Mouse (Mus musculus) layer of hippocampus, adult 2 months (tissue): ENCODE results near the gene Kcnj5. TPM values are rescaled to one million over a fixed set of nuclear protein-coding genes. Genes with fewer than 3 reads are reported as not detected.

Experiments used
- DNase-seq, 2 experiments: peaks; one replicate each; pipeline ENCODE4 v3.0.0; 2022; ENCODE audit warnings: low spot score in 2 of 2
- H3K27ac ChIP-seq: fragments of 200-600 bp; 2 replicates; pipeline ENCODE4 v1.8.1; 2022
- H3K4me3 ChIP-seq: fragments of 200-600 bp; 2 replicates; pipeline ENCODE4 v1.8.1; 2022; ENCODE audit warnings: mild to moderate bottlenecking
- CTCF ChIP-seq: fragments of 200-600 bp; conservative IDR thresholded peaks from 2 replicates; pipeline ENCODE4 v1.8.1; 2022; ENCODE audit warnings: antibody characterized with exemption, mild to moderate bottlenecking, moderate library complexity
- total RNA-seq, 2 experiments: library from RNA; stranded (reverse); gene quantifications; 2 replicates each; pipeline ENCODE4 v1.2.3; 2021

Gene Kcnj5
- total RNA-seq, 2 experiments from 2014 or later: 0.25 to 0.36 TPM

DNA sequence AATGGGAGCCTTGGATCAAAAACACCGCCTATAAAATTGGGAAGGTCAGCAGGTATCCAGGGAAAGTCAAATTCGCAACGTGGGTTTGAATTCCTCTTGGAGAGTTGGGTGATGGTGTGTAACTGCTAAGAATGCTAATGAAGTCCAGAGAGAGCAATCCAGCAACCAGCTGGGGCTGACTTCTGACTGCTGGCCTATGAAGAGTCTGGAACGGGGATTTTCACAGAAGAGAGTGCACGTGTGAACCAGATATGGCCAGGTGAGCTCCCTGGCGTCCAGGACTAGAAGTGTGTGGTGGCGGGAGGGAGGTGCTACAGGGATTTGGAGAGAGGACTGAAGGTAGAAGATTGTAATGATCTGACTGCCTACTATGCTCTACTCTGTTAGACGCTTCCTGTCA, 3.9 kb upstream of the Kcnj5 start:
- no peak for DNase-seq
- H3K27ac ChIP-seq: no peak overlapping the region
- no peak for TF ChIP-seq CTCF
- H3K4me3 ChIP-seq: no peak overlapping the region

DNA sequence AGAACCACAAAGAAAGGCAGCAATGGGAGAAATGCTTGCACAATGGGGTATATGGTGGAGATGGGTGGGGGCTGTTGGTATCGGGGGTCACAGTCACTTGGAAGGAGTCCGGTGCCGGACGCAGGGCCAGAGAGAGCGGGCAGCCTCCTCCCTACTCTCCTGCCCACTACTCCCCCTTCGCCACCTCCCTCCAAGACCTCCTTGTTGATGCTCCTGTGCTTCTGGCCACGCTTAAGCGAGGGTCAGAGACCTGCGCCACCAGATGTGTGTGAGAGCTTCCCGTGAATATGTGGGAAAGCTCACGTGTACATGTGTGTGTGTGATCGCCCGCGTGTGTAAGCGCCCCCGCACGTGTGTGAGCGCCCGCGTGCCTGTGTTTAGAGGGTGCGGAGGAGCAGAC, 339 bp upstream of the Kcnj5 start:
- Histone ChIP-seq H3K4me3 (peak overlapping the region; percentile 27), H3K27ac (no peak overlapping the region)
- no peak for TF ChIP-seq CTCF
- DNase-seq: no peak

DNA sequence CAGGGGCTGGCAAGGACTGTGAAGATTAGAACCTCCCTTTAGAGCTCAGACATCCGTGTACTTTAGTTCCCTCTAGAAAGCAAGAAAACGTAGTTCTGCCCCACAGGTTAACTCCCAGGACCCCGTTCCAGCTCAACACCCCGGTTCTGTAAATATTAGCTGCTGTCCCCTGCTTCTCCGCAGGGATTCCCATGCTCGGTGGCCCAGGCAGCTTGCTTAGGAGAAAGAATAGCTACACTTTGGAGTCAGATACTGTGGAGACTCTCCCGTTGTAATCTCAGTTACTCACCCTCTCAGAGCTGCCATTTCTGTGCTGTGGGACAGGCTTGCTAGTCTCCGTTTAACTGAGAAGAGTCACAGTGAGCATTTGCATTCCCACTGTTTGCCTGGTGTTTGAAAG, 1.2 kb downstream of the Kcnj5 start:
- no peak for DNase-seq
- H3K27ac ChIP-seq: no peak overlapping the region
- TF ChIP-seq CTCF: no peak
- no peak overlapping the region for H3K4me3 ChIP-seq

DNA sequence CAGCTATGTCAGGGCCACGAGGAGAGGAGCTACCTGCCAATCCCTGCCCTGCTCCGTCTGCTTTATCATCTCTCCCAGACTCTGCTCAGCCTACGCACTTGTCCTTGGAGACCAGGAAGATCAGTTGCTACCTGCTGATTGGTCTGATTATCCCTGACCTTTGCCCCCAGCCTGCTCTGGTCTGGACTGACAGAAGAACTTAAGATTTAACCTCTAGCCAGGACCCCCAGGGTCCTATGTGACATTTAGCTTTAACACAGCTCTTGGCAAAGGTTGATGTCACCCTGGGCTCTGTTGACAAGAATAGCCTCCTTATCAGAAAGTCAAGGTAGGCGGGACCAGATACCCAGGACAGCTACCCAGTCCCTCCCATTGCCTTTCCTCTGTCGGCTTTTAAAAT, 3.3 kb downstream of the Kcnj5 start:
- TF ChIP-seq CTCF: no peak
- no peak for DNase-seq
- Histone ChIP-seq H3K27ac (no peak overlapping the region), H3K4me3 (no peak overlapping the region)

DNA sequence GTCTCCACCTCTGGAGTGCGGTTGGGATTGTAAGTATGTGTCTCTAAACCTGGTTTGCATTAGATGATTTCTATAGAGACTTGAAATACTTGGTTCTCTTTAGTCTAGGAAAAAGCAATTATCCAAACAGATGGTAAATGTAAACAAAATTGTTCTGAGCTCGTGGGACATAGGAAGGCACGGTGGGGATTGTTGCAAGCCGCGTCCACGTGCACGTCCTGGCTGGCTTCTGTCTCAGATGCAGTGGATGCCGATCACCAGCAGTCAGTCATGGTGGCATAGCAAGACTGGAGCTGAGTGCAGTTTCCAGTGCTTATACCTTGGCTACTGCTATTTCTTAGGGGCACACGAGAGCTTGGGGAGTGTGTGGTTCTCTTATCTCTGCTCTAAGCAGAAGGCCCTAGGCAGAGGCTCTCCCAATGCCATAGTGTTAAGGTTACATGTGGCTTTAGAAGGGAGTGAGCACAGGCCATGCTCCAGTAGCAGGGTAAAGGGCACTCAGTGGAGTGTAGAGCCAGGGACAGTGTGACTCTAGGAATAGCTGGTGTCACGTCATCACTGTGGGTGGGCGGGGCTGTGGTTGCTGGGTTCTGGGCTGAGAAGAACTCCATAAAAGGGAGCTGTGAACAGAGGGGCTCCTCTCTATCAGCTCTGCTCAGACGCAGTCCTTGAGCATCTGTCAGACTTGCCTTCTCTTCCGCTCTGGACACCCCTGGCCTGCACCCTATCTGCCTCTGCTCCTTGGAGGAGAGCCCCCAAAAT, 8.6 kb downstream of the Kcnj5 start:
- DNase-seq: no peak
- H3K4me3 ChIP-seq: no peak overlapping the region
- no peak for TF ChIP-seq CTCF
- H3K27ac ChIP-seq: no peak overlapping the region

DNA sequence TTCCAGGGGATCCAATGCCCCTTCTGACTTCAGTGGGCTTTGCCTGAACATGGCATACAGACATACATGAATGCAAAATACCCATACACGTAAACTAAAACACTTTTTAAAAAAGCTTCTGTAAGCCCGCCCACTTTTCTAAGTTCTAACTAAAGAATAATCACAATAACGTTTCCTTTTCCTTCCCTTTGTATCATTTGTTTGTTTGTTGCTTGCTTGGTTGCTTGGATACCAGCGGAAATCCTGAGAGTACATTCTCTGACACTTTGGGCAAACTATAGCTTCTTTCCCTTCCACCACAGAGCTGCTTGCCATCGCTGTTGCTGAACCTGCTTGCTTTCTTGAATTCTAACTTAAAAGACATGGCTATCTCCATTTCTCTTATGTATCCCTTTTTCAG, 13.0 kb downstream of the Kcnj5 start:
- DNase-seq: no peak
- no peak overlapping the region for H3K27ac ChIP-seq
- no peak overlapping the region for H3K4me3 ChIP-seq
- TF ChIP-seq CTCF: no peak

DNA sequence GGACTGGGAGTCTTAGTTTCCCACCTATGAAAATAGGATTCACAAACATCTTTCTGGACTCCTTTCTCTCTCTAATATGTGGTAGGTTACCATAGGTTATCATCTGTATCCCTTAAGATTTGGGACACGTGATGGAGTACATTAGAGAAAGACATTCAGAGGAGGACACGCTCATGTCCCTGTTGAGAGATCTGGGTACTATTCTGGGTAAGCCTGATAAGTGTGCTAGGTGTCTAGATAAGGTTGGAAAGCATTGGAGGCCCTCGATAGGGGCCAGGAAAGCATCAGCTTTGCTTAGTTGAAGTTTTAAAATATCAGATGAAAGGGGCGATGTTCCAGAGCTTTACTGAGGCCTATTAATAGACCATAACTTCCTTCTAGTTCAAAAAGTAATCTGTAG, 15.4 kb downstream of the Kcnj5 start:
- no peak for TF ChIP-seq CTCF
- DNase-seq: no peak
- H3K4me3 ChIP-seq: no peak overlapping the region
- H3K27ac ChIP-seq: no peak overlapping the region

DNA sequence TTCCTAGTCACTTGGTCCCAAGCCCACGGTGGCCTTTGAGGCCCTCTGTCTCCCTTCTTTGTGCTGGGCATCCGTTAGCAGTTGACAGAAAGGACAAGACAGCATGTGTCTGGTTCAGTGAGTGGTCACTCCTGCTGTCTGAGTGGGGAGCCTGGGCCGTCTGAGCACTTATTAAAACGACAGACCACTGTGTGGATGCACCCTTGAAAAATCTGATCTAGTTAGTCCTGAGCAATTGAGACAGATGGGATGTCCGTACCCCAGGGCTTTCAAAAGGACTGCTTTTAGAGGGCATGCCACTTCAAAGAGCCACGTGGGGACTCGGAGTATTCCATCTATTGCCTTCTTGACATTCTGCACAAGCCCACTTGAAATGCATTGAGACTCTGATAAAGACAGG, 20.5 kb downstream of the Kcnj5 start:
- Histone ChIP-seq H3K4me3 (no peak overlapping the region), H3K27ac (no peak overlapping the region)
- no peak for TF ChIP-seq CTCF
- DNase-seq: no peak

DNA sequence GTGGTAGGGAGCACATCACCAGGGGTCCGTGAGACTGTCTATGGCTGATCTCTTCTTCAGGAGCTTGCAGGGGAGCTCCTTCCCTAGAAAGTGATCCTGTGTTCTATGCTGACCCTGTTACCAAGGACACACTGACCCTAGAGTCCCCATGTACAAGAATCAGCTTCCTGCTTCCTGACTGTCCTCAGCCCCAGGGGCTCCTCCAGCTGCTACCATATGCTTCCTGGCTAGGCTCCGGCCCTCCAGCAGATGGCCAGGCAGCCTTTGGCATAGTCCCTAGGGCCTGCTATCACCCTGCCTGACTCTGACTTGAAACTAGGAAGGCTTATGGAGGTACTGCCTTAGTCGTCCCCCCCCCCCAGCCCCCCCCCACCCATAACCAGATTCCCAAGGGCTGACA, 24.0 kb downstream of the Kcnj5 start:
- H3K27ac ChIP-seq: no peak overlapping the region
- no peak for TF ChIP-seq CTCF
- H3K4me3 ChIP-seq: no peak overlapping the region
- DNase-seq: no peak

DNA sequence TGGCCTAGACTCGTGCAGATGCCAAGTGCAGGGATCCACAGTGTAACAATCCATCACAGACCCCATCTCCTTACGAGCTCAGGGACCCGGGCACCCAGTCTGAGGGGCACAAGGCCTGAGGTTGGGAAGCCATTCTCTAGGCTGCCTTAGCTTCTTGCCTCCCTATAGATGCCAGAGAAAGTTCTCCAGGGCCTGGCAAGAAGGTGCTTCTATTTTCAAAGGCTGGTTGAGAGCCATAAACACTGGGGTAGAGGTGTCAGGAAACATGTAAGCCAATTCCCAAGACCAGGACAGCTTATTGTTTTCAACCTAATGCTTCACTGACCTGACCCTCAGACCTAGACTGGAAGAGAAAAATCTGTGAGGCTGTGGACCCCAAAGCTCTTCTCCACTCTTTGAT, 28.2 kb downstream of the Kcnj5 start:
- no peak overlapping the region for H3K27ac ChIP-seq
- no peak overlapping the region for H3K4me3 ChIP-seq
- no peak for TF ChIP-seq CTCF
- no peak for DNase-seq

DNA sequence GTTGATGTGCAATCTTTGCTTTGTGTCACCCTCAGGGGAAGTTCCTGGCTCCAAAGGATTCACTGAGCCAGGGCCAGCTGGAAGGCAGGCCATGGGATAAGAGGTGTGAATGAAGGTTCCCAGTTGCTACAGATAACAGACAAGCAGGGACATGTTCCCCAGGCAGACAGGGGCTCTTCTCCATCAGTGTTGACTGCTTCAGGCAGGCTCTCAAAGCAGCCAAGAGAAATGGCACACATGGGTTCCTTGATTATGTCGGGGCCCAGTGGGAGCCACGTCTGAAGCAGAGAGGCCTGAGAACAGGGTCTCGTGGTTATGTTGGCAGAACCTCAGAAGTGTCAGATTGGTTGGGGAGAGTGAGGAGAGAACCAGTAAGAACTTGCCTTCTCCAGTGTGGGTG, 30.1 kb downstream of the Kcnj5 start:
- no peak for DNase-seq
- no peak overlapping the region for H3K27ac ChIP-seq
- H3K4me3 ChIP-seq: no peak overlapping the region
- TF ChIP-seq CTCF: no peak

DNA sequence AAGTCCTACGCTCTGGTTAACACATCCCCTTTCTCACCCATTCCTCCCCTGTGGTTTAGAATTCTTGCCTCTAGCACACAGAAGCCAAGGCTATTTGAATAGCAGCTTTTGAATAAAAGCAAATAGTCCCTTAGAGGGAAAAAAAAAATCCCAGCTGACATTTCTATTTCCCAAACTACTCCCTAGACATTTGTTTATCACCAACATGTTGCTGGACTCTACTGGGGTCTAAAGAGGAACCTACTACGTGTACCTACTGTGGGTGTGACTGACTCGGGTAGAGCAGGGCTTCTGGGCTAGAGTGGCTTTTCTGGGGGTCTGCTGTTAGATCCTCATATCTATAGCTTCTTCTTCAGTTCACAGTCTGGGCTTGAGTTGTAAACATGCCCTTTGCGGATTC, 31.9 kb downstream of the Kcnj5 start:
- Histone ChIP-seq H3K4me3 (no peak overlapping the region; the same call in 1 of the 2 replicates), H3K27ac (no peak overlapping the region)
- DNase-seq: no peak
- TF ChIP-seq CTCF: no peak

DNA sequence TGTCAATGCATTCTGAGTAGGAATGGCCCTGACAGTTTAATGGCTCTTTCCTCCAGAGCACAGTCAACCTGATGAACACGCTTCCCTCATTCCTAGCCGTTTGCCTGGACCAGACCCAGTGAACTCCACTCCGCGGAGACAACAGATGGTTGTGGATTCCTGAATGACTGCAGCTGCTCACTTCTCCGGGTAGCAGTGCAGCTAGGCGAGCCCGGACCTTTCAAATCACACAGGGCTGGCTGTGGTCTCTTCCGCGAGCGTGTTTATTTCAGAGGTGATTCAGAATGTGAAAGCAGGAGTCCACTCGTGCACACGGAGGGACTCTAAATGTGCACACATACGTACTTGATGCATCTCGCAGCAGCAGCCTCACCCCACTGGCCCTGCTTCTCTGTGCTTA, 32.4 kb downstream of the Kcnj5 start:
- H3K27ac ChIP-seq: no peak overlapping the region
- H3K4me3 ChIP-seq: no peak overlapping the region; the same call in 1 of the 2 replicates
- DNase-seq: no peak
- TF ChIP-seq CTCF: no peak

DNA sequence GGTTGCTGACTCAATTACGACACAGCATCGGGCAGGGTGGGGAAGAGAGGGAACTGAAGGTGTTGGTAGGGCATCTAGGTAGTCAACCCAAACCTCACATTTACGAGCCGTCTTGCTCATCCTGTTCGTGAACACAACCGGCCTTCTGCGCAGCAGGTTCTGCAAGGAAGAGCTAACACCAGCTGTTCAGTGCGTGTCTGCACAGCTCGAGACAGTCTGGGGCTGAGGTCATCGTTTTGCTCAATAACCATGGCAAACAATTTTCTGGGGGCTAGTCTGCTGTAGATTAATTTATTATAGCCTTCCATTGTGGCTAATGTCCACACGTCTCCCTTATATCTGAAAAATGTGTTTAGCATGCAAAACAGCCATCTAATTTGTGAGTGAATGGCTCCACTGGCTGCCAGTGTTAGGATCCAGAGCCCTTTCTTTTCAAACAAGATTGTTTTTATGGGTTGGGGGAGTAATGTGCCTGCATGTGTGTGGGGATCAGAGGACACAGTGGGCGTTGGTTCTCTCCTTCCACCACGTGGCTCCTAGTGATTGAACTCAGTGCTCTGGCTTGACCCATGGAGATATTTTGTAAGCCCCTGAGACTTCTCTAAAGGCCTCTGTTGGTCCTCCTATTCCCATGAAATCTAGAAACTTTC, 41.5 kb downstream of the Kcnj5 start:
- Histone ChIP-seq H3K4me3 (no peak overlapping the region), H3K27ac (no peak overlapping the region)
- DNase-seq: no peak
- TF ChIP-seq CTCF: no peak
